Mouse (Mus musculus) MEL (cell line): ENCODE measurements at regions not wholly inside any gene's neighbourhood (a gene's known extent, or its start where the extent isn't known, plus 50 kb on each side); places are given as distances from the start of the nearest gene placed in this dataset.

Experiments
- DNase-seq: peaks from one replicate; pipeline ENCODE4 v3.0.0; 2011; ENCODE audit warnings: low read depth, low spot score
- H3K27ac ChIP-seq: 2 replicates; pipeline ENCODE4 v1.5.1; 2012; ENCODE audit warnings: low read depth, mild to moderate bottlenecking, control low read depth, low read length, moderate library complexity; ENCODE audit not compliant: control insufficient read depth
- H3K27me3 ChIP-seq, 2 experiments: fragments of 150-350 bp in 1 of 2; sonication (generic) in 1 of 2; 2 replicates each; pipeline ENCODE4 v1.6.1; 2012; ENCODE audit warnings: low read length in 2 of 2, mild to moderate bottlenecking in 2 of 2, improper control_type of control experiment in 1 of 2, moderate library complexity in 1 of 2; ENCODE audit not compliant: insufficient read depth in 2 of 2, control insufficient read depth in 1 of 2
- H3K36me3 ChIP-seq, 2 experiments: 2 replicates each; pipeline ENCODE4 v1.6.1; 2012 to 2014; ENCODE audit warnings: low read length in 2 of 2, improper control_type of control experiment in 1 of 2, inconsistent platforms in 1 of 2, mild to moderate bottlenecking in 1 of 2; ENCODE audit not compliant: insufficient read depth in 2 of 2, control insufficient read depth in 1 of 2
- H3K4me1 ChIP-seq, 2 experiments: fragments of 150-350 bp in 1 of 2; sonication (generic) in 1 of 2; 2 replicates each; pipeline ENCODE4 v1.6.1; 2012; ENCODE audit warnings: low read length in 2 of 2, improper control_type of control experiment in 1 of 2, mild to moderate bottlenecking in 1 of 2; ENCODE audit not compliant: insufficient read depth in 2 of 2, control insufficient read depth in 1 of 2
- H3K4me3 ChIP-seq, 2 experiments: fragments of 150-350 bp in 1 of 2; sonication (generic) in 1 of 2; 2 replicates each; pipeline ENCODE4 v1.5.1; 2012; ENCODE audit warnings: low read depth in 2 of 2, low read length in 2 of 2, mild to moderate bottlenecking in 2 of 2, moderate library complexity in 2 of 2, control low read depth in 1 of 2, improper control_type of control experiment in 1 of 2; ENCODE audit not compliant: control insufficient read depth in 1 of 2, insufficient read depth in 1 of 2
- H3K79me2 ChIP-seq: 2 replicates; pipeline ENCODE4 v1.6.1; 2012; ENCODE audit warnings: mild to moderate bottlenecking, low read length, moderate library complexity; ENCODE audit not compliant: control insufficient read depth, poor library complexity, insufficient read depth
- H3K9ac ChIP-seq: 2 replicates; pipeline ENCODE4 v1.6.1; 2012; ENCODE audit warnings: low read depth, mild to moderate bottlenecking, control low read depth, low read length, moderate library complexity; ENCODE audit not compliant: control insufficient read depth, poor library complexity, severe bottlenecking
- H3K9me3 ChIP-seq: fragments of 150-350 bp; sonication (generic); replicated peaks from 2 replicates; pipeline ENCODE4 v1.6.1; 2012; ENCODE audit warnings: mild to moderate bottlenecking, low read length, improper control_type of control experiment, moderate library complexity; ENCODE audit not compliant: insufficient read depth
- CHD1 ChIP-seq: IDR thresholded peaks from 2 replicates; pipeline ENCODE4 v1.6.1; 2012; ENCODE audit warnings: low read depth, mild to moderate bottlenecking, inconsistent platforms, low read length, improper control_type of control experiment
- CTCF ChIP-seq, 3 experiments: IDR thresholded peaks in 2 of 3; conservative IDR thresholded peaks in 1 of 3; 2 replicates each; pipeline ENCODE4 v1.5.1; 2011 to 2012; ENCODE audit warnings: low read length in 3 of 3, low read depth in 2 of 3, mild to moderate bottlenecking in 2 of 3, improper control_type of control experiment in 1 of 3, inconsistent platforms in 1 of 3, mixed read lengths in 1 of 3, moderate library complexity in 1 of 3; ENCODE audit not compliant: control insufficient read depth in 1 of 3, insufficient read depth in 1 of 3, poor library complexity in 1 of 3, severe bottlenecking in 1 of 3
- ETS1 ChIP-seq: IDR thresholded peaks from 2 replicates; pipeline ENCODE4 v1.6.1; 2012; ENCODE audit warnings: low read depth, mild to moderate bottlenecking, inconsistent platforms, low read length, improper control_type of control experiment, moderate library complexity
- GABPA ChIP-seq: IDR thresholded peaks from 2 replicates; pipeline ENCODE4 v1.6.1; 2012; ENCODE audit warnings: low read depth, mild to moderate bottlenecking, inconsistent platforms, low read length, improper control_type of control experiment, moderate library complexity
- MAX ChIP-seq: IDR thresholded peaks from 2 replicates; pipeline ENCODE4 v1.6.1; 2011; ENCODE audit warnings: low read length, improper control_type of control experiment
- MEF2A ChIP-seq: IDR thresholded peaks from 2 replicates; pipeline ENCODE4 v1.6.1; 2014; ENCODE audit warnings: low read depth, mild to moderate bottlenecking, inconsistent platforms, low read length, improper control_type of control experiment; ENCODE audit not compliant: poor library complexity, insufficient replicate concordance, severe bottlenecking; ENCODE audit errors: extremely low read depth
- MXI1 ChIP-seq: IDR thresholded peaks from 2 replicates; pipeline ENCODE4 v1.6.1; 2011; ENCODE audit warnings: mild to moderate bottlenecking, low read depth, low read length, improper control_type of control experiment
- MYB ChIP-seq: IDR thresholded peaks from 2 replicates; pipeline ENCODE4 v1.6.1; 2011; ENCODE audit warnings: mild to moderate bottlenecking, low read depth, low read length, improper control_type of control experiment
- NRF1 ChIP-seq: IDR thresholded peaks from 2 replicates; pipeline ENCODE4 v1.6.1; 2014; ENCODE audit warnings: low read depth, mild to moderate bottlenecking, inconsistent platforms, low read length, improper control_type of control experiment, moderate library complexity; ENCODE audit not compliant: poor library complexity, insufficient read depth, severe bottlenecking
- POLR2A ChIP-seq, 2 experiments: IDR thresholded peaks; 2 replicates each; pipeline ENCODE4 v1.6.1; 2011 to 2012; ENCODE audit warnings: low read length in 2 of 2, mild to moderate bottlenecking in 2 of 2, control low read depth in 1 of 2, improper control_type of control experiment in 1 of 2, low read depth in 1 of 2, moderate library complexity in 1 of 2; ENCODE audit not compliant: control insufficient read depth in 1 of 2, insufficient read depth in 1 of 2, poor library complexity in 1 of 2
- POLR2AphosphoS2 ChIP-seq: IDR thresholded peaks from 2 replicates; pipeline ENCODE4 v1.6.1; 2011; ENCODE audit warnings: low read length, improper control_type of control experiment
- POLR2AphosphoS5 ChIP-seq: IDR thresholded peaks from 2 replicates; pipeline ENCODE4 v1.6.1; 2012; ENCODE audit warnings: low read depth, borderline replicate concordance, mild to moderate bottlenecking, inconsistent platforms, low read length, moderate library complexity, mixed read lengths
- RCOR1 ChIP-seq: IDR thresholded peaks from 2 replicates; pipeline ENCODE4 v1.6.1; 2012; ENCODE audit warnings: low read depth, mild to moderate bottlenecking, inconsistent platforms, low read length, improper control_type of control experiment
- SIN3A ChIP-seq: IDR thresholded peaks from 2 replicates; pipeline ENCODE4 v1.6.1; 2012; ENCODE audit warnings: low read length, improper control_type of control experiment, inconsistent platforms
- TBP ChIP-seq: IDR thresholded peaks from 2 replicates; pipeline ENCODE4 v1.8.0; 2011; ENCODE audit warnings: low read depth, low read length, improper control_type of control experiment
- USF1 ChIP-seq: IDR thresholded peaks from 2 replicates; pipeline ENCODE4 v1.6.1; 2014; ENCODE audit warnings: low read depth, mild to moderate bottlenecking, inconsistent platforms, low read length, improper control_type of control experiment, moderate library complexity
- USF2 ChIP-seq, 2 experiments: IDR thresholded peaks; 2 replicates each; pipeline ENCODE4 v1.6.1; 2011 to 2012; ENCODE audit warnings: improper control_type of control experiment in 2 of 2, low read length in 2 of 2, borderline replicate concordance in 1 of 2, inconsistent platforms in 1 of 2, low read depth in 1 of 2, mild to moderate bottlenecking in 1 of 2; ENCODE audit not compliant: insufficient read depth in 1 of 2
- ZMIZ1 ChIP-seq: IDR thresholded peaks from 2 replicates; pipeline ENCODE4 v1.6.1; 2012; ENCODE audit warnings: low read depth, mild to moderate bottlenecking, inconsistent platforms, low read length, improper control_type of control experiment, moderate library complexity

- Histone ChIP-seq H3K4me1 (no peaks in the 10 kb centered on the region), H3K79me2 (no peaks in the 10 kb centered on the region)
- TF ChIP-seq ETS1: no peak
- no peak for TF ChIP-seq CTCF (IDR thresholded peaks at IDR 0.05 in 2 of 3, conservative IDR thresholded peaks at IDR 0.05 in 1 of 3; ENCODE audit: control insufficient read depth in 1 of 3, insufficient read depth in 1 of 3, low read depth in 2 of 3, low read length in 3 of 3, poor library complexity in 1 of 3, severe bottlenecking in 1 of 3)
- TF ChIP-seq MYB: no peak
- TF ChIP-seq POLR2AphosphoS2: no peak
Observed at GRCm38 (mm10) chr11:24226755-24227154, 148.9 kb downstream of the Bcl11a start.

GRCm38 (mm10) chr11:24233376-24233775, 155.5 kb downstream of the Bcl11a start:
- peaks cover 13 to 14% of the 10 kb centered on the region in 2 experiments for H3K27me3 ChIP-seq
- no peaks in the 10 kb centered on the region for H3K36me3 ChIP-seq
- no peak overlapping the region for H3K4me3 ChIP-seq
- DNase-seq: no peak
- H3K4me1 ChIP-seq: no peaks in the 10 kb centered on the region
- no peak overlapping the region for H3K9ac ChIP-seq
- H3K79me2 ChIP-seq: no peaks in the 10 kb centered on the region
- H3K9me3 ChIP-seq: no peaks in the 10 kb centered on the region
- no peak overlapping the region for H3K27ac ChIP-seq
- no peak for TF ChIP-seq POLR2AphosphoS5
- no peak for TF ChIP-seq CHD1
- no peak for TF ChIP-seq RCOR1
- TF ChIP-seq MYB: no peak
- TF ChIP-seq POLR2A (IDR thresholded peaks at IDR 0.05; ENCODE audit: control insufficient read depth in 1 of 2, insufficient read depth in 1 of 2, low read depth in 1 of 2, low read length in 2 of 2, poor library complexity in 1 of 2): no peak
- no peak for TF ChIP-seq USF1
- no peak for TF ChIP-seq SIN3A
- no peak for TF ChIP-seq NRF1
- TF ChIP-seq USF2 (IDR thresholded peaks at IDR 0.05; ENCODE audit: borderline replicate concordance in 1 of 2, insufficient read depth in 1 of 2, low read depth in 1 of 2, low read length in 2 of 2): no peak

More at GRCm38 (mm10) chr11:24226755-24227154, 148.9 kb downstream of the Bcl11a start:
- H3K27me3 ChIP-seq: peaks cover 11 to 12% of the 10 kb centered on the region in 2 experiments
- no peak overlapping the region for H3K9ac ChIP-seq
- H3K27ac ChIP-seq: no peak overlapping the region
- DNase-seq: no peak
- no peaks in the 10 kb centered on the region for H3K36me3 ChIP-seq
- no peak overlapping the region for H3K4me3 ChIP-seq
- H3K9me3 ChIP-seq: no peaks in the 10 kb centered on the region

GRCm38 (mm10) chr11:24233821-24234220, 156.0 kb downstream of the Bcl11a start:
- no peaks in the 10 kb centered on the region for H3K9me3 ChIP-seq
- no peaks in the 10 kb centered on the region for H3K36me3 ChIP-seq
- H3K27me3 ChIP-seq: peaks cover 13 to 14% of the 10 kb centered on the region in 2 experiments
- H3K4me3 ChIP-seq: no peak overlapping the region
- TF ChIP-seq TBP (no peak), ZMIZ1 (no peak), GABPA (no peak), POLR2AphosphoS5 (no peak), MXI1 (no peak), MAX (no peak), MEF2A (no peak)
- no peak overlapping the region for H3K27ac ChIP-seq
- H3K79me2 ChIP-seq: no peaks in the 10 kb centered on the region
- H3K4me1 ChIP-seq: no peaks in the 10 kb centered on the region
- DNase-seq: no peak
- H3K9ac ChIP-seq: no peak overlapping the region
